Mouse (Mus musculus): ENCODE data around the gene Fam166a.

GRCm38 (mm10) chr2:25187841-25188240, 30.7 kb upstream of the Fam166a start:
- TF ChIP-seq CTCF (IDR thresholded peaks at IDR 0.05; ENCODE audit: borderline replicate concordance, insufficient read depth, low read depth, low read length): no peak
- TF ChIP-seq POLR2A (IDR thresholded peaks at IDR 0.05; ENCODE audit: borderline replicate concordance, insufficient read depth, low read length): no peak
